Mouse (Mus musculus): Measurements from ENCODE around the gene Lck. TPM values are rescaled to one million over a fixed set of nuclear protein-coding genes. Genes with fewer than 3 reads are reported as not detected.

Lck gene
- total RNA-seq, 2 experiments from 2014 or later = 2.8 to 6.2 TPM

DNA sequence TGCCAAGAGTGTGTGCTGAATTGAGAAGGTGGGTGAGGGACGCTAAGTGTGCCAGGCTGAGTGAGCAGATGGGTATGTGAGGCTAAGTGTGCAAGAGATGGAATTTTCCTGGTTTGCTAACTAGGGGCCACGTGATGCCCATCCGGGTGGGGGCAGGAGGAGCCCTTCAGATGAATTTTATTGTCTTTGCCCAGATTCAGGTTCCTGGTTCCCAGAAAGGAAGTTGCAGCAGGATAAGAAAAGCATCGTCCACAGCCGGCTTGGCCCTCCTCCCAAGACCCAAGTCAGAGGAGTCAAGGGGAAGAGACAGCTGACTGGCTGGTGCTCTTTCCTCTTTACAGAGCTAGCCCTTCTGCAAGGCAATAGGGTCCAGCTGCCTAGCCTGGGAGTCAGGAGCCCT is 5.0 kb upstream of the Lck start, which contains the start of gene Fam167b:
Gene Fam167b (minus strand): TSS at position 84 of the 400 bp plus-strand sequence.
- DNase-seq (ENCODE audit: low spot score in 2 of 2) = no peak
- H3K27ac ChIP-seq = no peak within 1 kb of the TSS
- H3K4me3 ChIP-seq = no peak within 1 kb of the TSS
- TF ChIP-seq CTCF (conservative IDR thresholded peaks at IDR 0.05) = no peak

DNA sequence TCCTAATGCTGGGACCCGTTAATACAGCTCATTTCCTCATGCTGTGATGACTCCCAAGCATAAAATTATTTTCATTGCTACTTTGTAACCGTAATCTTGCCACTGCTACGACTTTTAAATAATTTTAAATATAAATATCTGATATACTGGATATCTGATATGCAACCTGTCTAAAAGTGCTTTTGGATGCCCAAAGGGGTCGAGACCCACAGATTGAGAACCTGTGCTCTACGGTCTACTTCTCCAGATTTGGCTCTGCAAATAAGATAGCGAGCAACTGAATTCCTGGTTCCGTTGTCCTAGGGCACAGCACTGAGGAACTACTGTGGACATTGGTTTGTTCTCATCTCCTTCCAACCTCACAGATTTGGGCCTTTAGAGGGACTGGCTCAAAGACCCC is 4.2 kb upstream of the Lck start:
- H3K27ac ChIP-seq = no peak overlapping the region
- TF ChIP-seq CTCF (conservative IDR thresholded peaks at IDR 0.05) = no peak
- no peak overlapping the region for H3K4me3 ChIP-seq
- no peak for DNase-seq (ENCODE audit: low spot score in 2 of 2)

DNA sequence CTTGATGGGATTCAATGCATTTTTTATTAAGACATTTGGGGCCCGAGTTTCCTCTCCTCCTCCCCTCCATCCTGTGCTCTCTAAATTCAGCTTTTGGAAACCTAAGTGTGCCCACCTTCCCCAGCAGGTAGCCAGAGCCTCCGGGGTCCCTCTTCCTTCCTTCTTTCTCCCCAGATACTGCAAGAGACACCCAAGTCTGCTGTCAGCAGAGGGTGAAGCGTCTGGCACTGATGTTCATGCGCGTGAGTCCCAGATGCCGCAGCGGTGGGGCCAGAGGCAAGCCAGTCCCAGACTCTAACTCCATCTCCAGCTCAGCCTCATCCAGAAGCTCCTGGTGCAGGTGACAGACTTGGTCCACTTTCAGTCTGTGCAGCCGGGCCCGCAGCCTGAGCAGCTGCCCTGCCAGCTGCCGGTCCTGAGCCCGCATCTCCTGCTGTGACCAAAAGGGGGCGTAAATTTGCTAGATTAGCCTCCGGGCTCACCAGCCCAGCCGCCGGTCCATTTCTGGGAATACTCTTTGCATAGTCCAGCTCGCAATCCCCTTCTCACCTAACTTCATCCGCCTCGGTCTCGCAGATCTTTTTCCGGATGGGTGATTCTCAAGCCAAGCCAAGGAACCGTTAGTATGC is 3.5 kb upstream of the Lck start:
- peak in 1 of 2 experiments; percentile 49 for DNase-seq (ENCODE audit: low spot score in 2 of 2)
- H3K27ac ChIP-seq = no peak overlapping the region
- H3K4me3 ChIP-seq = no peak overlapping the region
- peak; percentile 79 for TF ChIP-seq CTCF (conservative IDR thresholded peaks at IDR 0.05)

DNA sequence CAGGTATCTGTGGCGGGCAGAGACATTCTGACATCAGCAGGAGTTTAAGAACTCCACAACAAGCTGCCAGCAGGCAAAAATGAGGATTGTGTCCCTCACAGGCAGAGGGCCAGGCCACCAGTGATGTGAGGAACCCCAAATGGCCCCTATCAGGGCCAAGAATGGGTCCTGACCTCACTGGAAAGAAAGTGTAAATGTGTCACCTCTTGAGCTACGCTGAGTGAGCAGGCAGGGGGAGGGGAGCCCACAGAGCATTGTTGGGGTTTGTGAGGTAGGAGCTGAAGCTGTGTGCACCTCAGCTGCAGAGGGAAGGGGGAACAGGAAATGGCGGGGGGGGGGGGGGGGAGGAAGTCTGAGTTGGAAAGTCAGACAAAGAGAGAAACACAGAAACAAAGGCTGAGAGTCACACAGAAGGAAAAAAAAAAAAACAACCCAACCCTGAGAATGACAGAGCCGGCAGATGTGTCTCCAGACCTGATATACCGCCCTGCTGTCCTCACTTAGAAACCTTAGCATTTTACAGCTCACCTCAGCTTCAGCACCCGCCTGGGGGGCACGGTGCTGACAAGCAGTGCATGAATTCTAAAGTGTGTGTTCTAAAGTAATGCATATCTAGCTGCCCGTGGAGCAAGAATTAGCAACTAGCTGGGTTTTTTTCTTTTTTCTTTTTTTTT is 1.9 kb upstream of the Lck start:
- H3K27ac ChIP-seq = no peak overlapping the region
- DNase-seq (ENCODE audit: low spot score in 2 of 2) = no peak
- no peak for TF ChIP-seq CTCF (conservative IDR thresholded peaks at IDR 0.05)
- no peak overlapping the region for H3K4me3 ChIP-seq

DNA sequence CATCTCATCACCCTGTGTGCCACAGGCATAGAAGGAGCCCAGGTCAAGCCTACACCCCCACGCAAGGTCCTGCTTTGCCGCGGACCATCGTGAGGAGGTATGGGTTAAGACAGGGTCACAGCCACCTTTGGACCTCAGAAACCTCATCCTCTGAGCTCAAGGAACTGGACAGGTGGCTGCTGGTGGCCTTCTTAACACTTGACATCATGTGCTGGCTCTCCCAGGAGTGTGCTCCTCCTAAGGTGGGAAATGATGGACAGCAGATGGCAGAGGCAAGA is 409 bp downstream of the Lck start:
- DNase-seq (ENCODE audit: low spot score in 2 of 2) = no peak
- H3K4me3 ChIP-seq = no peak overlapping the region
- no peak for TF ChIP-seq CTCF (conservative IDR thresholded peaks at IDR 0.05)
- no peak overlapping the region for H3K27ac ChIP-seq

DNA sequence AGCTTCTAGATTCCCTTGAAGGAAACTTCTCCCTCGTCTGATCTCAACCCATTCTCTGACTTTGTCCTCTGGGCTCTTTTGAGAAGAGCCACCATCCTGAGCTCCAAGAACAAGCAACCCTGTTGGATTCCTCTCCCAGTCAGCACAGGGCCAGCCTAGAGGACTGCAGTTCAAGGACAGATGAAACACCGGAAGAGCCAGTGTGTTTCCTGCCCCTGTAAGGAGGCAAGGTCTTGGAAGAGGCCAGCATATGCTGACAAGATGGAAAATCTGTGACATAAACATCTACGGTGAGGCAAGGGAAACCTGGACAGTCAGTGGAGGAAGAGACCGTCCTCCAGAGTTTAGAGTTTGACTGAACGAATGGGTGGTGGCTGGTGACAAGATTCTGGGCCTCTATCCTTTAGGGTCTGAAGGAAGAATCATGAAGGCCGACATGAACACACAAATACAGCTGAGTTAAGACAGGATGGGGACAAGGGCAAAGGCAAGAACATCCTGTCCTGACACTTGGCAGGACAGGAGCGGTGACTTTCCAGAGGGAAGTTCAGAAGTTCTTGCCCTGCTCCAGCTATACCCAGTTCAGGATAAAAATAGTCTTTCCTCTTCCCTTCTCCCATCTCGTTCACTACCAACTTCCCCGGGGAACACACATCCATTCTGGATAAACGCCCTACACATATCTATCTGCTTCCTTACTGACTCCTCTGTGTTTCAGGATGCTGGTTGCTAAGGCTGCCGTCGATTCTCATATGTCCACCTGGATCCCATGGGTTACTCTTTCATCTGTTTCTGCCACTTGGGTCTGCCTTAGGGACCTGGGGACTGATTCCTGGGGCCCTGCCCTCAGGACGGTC is 977 bp downstream of the Lck start:
- Histone ChIP-seq H3K4me3 (no peak overlapping the region), H3K27ac (no peak overlapping the region)
- no peak for TF ChIP-seq CTCF (conservative IDR thresholded peaks at IDR 0.05)
- DNase-seq (ENCODE audit: low spot score in 2 of 2) = no peak

DNA sequence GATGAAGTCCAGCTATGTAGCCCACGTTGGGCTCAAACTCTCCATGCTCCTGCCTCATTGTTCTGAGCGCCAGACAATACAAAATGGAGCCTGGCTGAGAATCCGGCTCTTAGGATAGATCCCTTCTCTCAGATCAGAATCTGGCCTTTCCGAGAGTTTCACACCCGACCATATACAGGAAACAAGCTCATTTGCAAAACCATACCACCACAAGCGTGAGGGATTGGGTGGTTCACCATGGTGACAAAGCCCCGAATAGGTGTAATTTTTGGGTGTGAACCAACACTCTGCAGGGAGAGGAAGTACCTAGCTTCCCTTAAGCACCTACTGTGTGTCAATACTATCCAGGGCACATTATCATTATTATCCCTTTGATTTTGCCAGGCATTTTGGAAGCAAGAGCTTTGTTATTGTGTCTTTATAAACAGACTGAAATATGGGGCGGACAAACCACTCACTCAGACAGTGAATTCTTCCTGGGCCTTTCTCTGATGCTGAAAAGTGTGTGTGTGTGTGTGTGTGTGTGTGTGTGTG is 1.8 kb downstream of the Lck start:
- Histone ChIP-seq H3K4me3 (no peak overlapping the region), H3K27ac (no peak overlapping the region)
- no peak for DNase-seq (ENCODE audit: low spot score in 2 of 2)
- no peak for TF ChIP-seq CTCF (conservative IDR thresholded peaks at IDR 0.05)

DNA sequence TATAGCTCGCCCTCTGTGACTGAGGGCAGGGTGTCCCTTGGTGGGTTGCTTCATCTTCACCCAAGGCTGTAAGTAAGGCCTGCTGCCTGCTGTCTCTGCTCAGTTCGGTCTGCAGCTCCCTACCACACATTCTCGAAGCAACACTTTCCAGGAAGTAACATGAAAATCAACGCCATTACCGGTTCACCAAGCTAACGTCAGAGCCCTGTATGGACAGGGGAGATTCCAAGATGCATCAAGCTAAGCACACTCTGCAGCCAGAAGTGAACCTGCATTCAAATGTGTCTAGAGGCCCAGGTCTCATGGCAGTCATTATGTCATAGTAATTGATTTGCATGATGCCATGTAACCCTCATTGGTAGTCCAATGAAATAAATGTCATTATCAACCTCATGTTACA is 3.4 kb downstream of the Lck start:
- Histone ChIP-seq H3K4me3 (no peak overlapping the region), H3K27ac (no peak overlapping the region)
- no peak for TF ChIP-seq CTCF (conservative IDR thresholded peaks at IDR 0.05)
- DNase-seq (ENCODE audit: low spot score in 2 of 2) = no peak

DNA sequence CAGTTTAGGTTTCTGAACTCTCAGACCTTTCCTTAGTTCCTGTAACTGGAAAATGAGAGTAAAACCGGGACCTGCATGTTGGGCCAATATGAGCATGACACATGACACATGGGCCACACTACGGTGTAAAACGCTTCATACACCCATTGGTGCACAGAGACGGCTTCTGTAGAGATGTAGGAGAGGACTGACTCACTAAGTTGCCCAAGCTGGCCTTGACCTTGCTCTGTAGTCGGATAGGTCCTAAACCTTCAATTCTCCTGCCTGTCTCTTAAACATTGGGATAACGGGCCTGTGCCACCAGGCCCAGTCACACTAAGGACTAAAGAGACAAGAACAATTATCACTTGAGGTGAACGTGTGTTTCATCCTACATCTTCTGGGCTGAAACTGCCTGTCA is 5.1 kb downstream of the Lck start:
- no peak for DNase-seq (ENCODE audit: low spot score in 2 of 2)
- TF ChIP-seq CTCF (conservative IDR thresholded peaks at IDR 0.05) = no peak
- H3K27ac ChIP-seq = no peak overlapping the region
- H3K4me3 ChIP-seq = no peak overlapping the region

DNA sequence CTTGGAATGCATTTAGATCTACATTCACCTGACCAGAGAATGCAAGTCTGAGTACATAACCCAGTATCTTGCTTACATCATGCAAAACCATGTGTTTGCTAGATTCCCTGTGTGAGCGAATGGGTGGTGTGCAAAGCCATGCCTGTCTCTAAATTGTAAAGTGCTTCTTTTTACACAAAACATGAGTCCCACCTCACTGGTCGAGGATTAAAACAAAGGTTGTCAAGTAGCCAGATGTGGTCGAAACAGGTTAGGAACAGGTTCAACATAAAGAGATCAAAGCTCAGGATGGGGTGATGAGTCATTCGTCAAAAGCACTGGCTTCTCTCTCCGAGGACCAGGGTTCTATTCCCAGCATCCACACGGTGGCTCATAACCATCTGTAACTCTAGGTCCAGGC is 8.3 kb downstream of the Lck start:
- DNase-seq (ENCODE audit: low spot score in 2 of 2) = no peak
- TF ChIP-seq CTCF (conservative IDR thresholded peaks at IDR 0.05) = no peak
- no peak overlapping the region for H3K27ac ChIP-seq
- no peak overlapping the region for H3K4me3 ChIP-seq

DNA sequence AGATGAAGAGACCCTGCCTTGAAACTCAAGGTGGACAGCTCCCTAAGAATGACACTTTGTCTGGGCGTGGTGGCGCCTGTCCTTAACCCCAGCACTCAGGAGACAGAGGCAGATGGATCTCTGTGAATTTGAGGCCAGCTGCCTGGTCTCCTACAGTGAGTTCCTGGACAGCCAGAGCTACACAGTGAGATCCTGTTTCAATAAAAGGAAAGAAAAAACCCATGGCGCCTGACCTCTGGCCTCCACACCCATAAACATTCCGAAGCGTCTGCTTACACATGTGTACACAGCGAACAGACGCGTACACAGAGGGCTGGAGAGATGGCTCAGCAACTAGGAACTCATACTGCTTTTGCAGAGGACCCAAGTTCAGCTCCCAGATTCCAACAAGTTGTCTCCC is 9.7 kb downstream of the Lck start:
- H3K27ac ChIP-seq = no peak overlapping the region
- TF ChIP-seq CTCF (conservative IDR thresholded peaks at IDR 0.05) = no peak
- DNase-seq (ENCODE audit: low spot score in 2 of 2) = no peak
- H3K4me3 ChIP-seq = no peak overlapping the region

DNA sequence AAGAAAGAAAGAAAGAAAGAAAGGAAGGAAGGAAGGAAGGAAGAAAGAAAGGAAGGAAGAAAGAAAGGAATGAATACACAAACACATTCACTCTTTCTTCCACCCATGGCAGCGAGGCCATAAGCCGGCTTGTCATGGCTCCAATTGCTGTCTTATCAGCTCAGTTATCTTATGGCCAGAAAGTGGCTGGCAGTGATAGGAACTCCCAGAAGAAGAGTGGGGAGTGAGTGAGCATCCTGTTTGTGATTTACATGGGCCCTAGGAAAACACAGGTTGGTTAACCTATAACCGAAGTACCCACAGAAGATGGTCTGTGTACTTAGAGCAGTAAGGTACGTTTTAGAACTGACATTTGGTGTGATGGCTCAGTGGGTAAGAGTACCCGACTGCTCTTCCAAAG is 12.3 kb downstream of the Lck start:
- TF ChIP-seq CTCF (conservative IDR thresholded peaks at IDR 0.05) = no peak
- Histone ChIP-seq H3K4me3 (no peak overlapping the region), H3K27ac (no peak overlapping the region)
- no peak for DNase-seq (ENCODE audit: low spot score in 2 of 2)

DNA sequence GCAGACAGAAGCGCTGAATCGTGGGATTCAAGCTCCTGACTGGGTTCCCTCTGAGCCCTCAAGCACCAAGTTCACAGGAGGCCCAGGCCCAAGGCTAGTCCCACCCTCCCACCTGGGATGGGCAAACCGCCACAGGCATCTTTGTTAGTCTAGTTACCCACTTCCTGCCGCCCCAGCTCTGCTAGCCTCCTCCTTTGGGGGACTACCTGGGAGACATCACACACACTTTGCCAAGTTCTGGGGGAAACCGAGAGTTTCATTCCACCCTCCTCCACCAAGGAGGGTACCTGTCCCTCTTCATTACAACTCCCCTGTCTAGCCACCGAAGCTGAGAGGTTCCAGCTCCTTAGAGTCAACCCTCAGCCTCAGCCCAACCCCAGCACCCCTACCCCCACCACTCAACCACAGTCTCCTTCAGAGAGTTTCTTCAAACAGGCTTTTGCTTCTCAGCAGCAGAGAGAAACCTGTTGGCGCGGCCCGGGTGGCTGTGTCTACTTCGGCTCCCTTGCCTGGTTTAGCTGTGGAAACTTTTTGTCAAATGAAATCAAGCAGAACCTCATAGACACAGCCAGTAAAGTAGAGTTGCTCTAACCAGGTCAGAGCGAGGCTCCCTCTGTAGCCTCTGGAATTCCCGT is 15.0 kb downstream of the Lck start:
- no peak for TF ChIP-seq CTCF (conservative IDR thresholded peaks at IDR 0.05)
- no peak for DNase-seq (ENCODE audit: low spot score in 2 of 2)
- Histone ChIP-seq H3K4me3 (no peak overlapping the region), H3K27ac (no peak overlapping the region)
